Mouse (Mus musculus) heart, adult 2 months (tissue): Measurements from ENCODE around the gene Mia.

Experiments
- CTCF ChIP-seq: fragments of 200-600 bp; IDR thresholded peaks from 2 replicates; pipeline ENCODE4 v1.8.1; 2022; ENCODE audit warnings: antibody characterized with exemption, mild to moderate bottlenecking, moderate library complexity
- EP300 ChIP-seq: fragments of 200-500 bp; IDR thresholded peaks from 2 replicates; pipeline ENCODE4 v1.6.1; 2011; ENCODE audit warnings: low read depth, low read length, control low read depth; ENCODE audit not compliant: insufficient read depth
- POLR2A ChIP-seq: fragments of 200-500 bp; IDR thresholded peaks from 2 replicates; pipeline ENCODE4 v1.6.1; 2011; ENCODE audit warnings: mild to moderate bottlenecking, low read depth, low read length, control low read depth; ENCODE audit not compliant: insufficient read depth

GRCm38 (mm10) chr7:27192434-27192833, 11.5 kb upstream of the Mia start:
- TF ChIP-seq CTCF (no peak), POLR2A (no peak), EP300 (no peak)
